Mouse (Mus musculus): ENCODE measurements around the gene S100a13. TPM values are rescaled to one million over a fixed set of nuclear protein-coding genes. Genes with fewer than 3 reads are reported as not detected.

The S100a13 gene
- polyA plus RNA-seq, 1 experiment from 2014 or later, result 27.3 TPM

DNA sequence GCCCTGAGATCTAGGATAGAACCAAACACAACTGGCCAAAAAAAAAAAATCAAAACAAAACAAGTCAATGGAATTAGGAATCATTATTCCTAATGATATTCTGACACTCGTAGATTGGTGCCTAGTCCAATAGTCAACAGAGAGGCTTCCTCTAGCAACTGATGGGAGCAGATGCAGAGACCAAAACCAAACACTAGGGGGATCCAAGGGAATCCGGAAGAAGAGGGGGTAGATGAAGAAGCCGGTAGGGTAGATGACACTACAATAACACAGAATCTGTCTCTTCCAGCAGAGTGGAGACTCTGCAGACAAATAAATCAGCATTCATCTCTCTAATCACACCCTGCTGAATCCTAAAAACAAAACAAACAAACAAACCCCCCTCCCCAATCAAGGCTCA, 42.0 kb upstream of the S100a13 start:
- ATAC-seq (ENCODE audit: insufficient read depth), result no peak
- WGBS, result 27% methylated on average over 3 of the region's 3 CpGs
- TF ChIP-seq CTCF (IDR thresholded peaks at IDR 0.05; ENCODE audit: low read depth), result peak; percentile 45

DNA sequence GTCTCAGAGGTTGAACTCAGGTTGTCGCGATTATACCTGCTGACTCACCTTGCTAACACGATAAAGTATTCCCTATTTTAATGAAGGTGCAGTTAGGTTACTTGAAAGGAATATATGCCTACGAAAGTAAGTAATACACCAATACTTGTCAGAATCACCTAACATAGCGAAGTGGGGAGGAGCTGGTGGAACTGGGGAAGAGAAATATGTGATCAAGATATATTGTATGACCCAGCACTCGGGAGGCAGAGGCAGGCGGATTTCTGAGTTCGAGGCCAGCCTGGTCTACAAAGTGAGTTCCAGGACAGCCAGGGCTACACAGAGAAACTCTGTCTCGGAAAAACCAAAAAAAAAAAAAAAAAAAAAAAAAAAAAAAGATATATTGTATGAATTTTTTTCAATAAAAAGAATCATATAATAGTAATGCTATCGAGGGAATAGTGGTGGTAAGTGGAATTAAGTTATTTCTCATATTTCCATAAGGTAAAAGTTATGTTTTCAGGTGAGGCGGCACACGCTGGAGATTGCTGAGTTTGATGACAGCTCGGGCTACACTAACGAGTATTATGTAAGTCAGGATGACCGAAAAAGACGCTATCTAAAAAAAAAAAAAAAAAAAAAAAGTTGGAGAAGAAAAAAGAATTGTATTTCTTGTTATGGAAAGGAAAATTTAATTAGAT, 38.9 kb upstream of the S100a13 start:
- Histone ChIP-seq H3K27ac (ENCODE audit: low read depth) (no peak overlapping the region), H3K4me1 (ENCODE audit: insufficient read depth) (no peaks in the 10 kb centered on the region), H3K9ac (no peak overlapping the region), H3K9me3 (ENCODE audit: low read depth, low read length) (no peaks in the 10 kb centered on the region), H3K4me2 (peak overlapping the region; percentile 51), H3K36me3 (ENCODE audit: insufficient read depth) (peaks cover 30% of the 10 kb centered on the region), H3K27me3 (ENCODE audit: insufficient read depth, low read length) (no peaks in the 10 kb centered on the region), H3K4me3 (ENCODE audit: low read depth, low read length) (peak overlapping the region; percentile 35)
- WGBS, result 38% methylated on average over 15 of the region's 16 CpGs
- TF ChIP-seq CTCF (IDR thresholded peaks at IDR 0.05; ENCODE audit: low read depth), result no peak
- DNase-seq (no peak), ATAC-seq (ENCODE audit: insufficient read depth) (peak; percentile 1; the same call in 1 of the 2 replicates)

More for the DNA sequence above, 42.0 kb upstream of the S100a13 start:
- Histone ChIP-seq H3K4me1 (ENCODE audit: insufficient read depth) (no peaks in the 10 kb centered on the region), H3K27ac (ENCODE audit: low read depth) (no peak overlapping the region), H3K27me3 (ENCODE audit: insufficient read depth, low read length) (no peaks in the 10 kb centered on the region), H3K9ac (no peak overlapping the region), H3K4me2 (no peak overlapping the region), H3K36me3 (ENCODE audit: insufficient read depth) (0 out of 2 replicates have a peak, but pooled peaks cover 2% of the 10 kb centered on the region), H3K9me3 (ENCODE audit: low read depth, low read length) (no peaks in the 10 kb centered on the region), H3K4me3 (ENCODE audit: low read depth, low read length) (no peak overlapping the region)
- DNase-seq, result peak; percentile 59

DNA sequence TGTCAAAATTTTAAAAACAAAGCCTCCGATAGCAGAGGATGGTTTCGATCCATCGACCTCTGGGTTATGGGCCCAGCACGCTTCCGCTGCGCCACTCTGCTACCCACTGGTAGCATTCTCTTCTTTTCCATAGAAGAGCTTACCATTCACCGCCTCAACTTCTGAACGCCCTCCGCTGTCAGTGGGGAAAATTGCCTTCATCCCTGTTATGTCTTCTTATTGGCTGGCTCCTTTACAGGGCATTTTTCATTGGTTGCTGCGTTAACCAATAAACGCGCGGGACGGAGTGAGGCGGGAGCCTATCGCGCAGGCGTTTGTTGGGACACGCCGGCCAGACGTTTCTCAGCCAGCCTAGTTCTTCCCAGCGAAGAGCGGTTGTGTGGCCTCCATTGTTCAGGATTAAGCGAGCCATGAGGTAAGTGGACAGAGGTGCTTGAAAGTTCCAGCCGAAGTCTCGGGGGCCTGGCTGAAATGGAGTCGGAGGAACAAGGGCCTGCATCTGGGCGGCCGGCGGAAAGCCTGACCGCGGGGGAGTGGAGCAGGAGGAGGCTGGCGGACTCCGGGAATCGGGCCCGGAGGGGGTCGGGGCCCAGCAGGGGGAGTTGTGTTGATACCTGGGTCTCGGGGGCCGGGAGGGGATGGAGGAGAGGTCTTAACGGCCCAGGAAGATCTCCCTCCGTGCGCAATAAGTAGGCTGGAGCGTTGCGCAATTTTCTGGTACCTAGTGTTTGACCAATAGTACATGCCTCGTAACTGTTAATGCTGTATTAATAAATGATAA, 38.2 kb upstream of the S100a13 start, which contains the start of gene Ilf2:
Ilf2 (plus strand) TSS at position 296 of the 781 bp plus-strand sequence.
- peak; percentile 99 for DNase-seq
- TF ChIP-seq CTCF (IDR thresholded peaks at IDR 0.05; ENCODE audit: low read depth), result peak; percentile 67
- under 1% methylated on average over 45 of the region's 45 CpGs for whole genome bisulfite sequencing
- H3K9ac ChIP-seq, result peak within 1 kb of the TSS; percentile 96
- H3K4me1 ChIP-seq (ENCODE audit: insufficient read depth), result no peaks in the 10 kb centered on the region
- H3K36me3 ChIP-seq (ENCODE audit: insufficient read depth), result peaks cover 37% of the 10 kb centered on the region
- no peaks in the 10 kb centered on the region for H3K27me3 ChIP-seq (ENCODE audit: insufficient read depth, low read length)
- H3K4me3 ChIP-seq (ENCODE audit: low read depth, low read length), result peak within 1 kb of the TSS; percentile 80
- peak within 1 kb of the TSS; percentile 95 for H3K27ac ChIP-seq (ENCODE audit: low read depth)
- H3K9me3 ChIP-seq (ENCODE audit: low read depth, low read length), result no peaks in the 10 kb centered on the region
- ATAC-seq (ENCODE audit: insufficient read depth), result peak; percentile 99
- H3K4me2 ChIP-seq, result peak within 1 kb of the TSS; percentile 78

DNA sequence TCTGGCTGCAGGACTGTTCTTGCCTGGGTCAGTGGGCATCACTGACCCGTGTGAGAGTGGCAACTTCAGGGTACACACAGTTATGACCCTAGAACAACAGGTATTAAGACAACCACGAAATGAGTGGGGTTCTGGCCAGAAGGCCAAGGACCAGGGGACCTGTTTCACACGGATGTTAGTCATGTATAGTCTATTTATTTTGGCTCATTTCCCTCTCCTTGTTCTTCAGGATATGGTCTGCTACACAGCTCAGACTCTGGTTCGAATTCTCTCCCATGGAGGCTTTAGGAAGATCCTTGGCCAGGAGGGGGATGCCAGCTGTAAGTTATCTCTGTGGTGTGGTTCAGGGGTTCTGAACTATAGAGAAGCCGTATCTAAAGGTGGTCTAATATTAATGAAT, 27.2 kb upstream of the S100a13 start:
- ATAC-seq (ENCODE audit: insufficient read depth), result no peak
- WGBS, result 77% methylated on average over 5 of the region's 5 CpGs
- no peak for TF ChIP-seq CTCF (IDR thresholded peaks at IDR 0.05; ENCODE audit: low read depth)
- Histone ChIP-seq H3K9me3 (ENCODE audit: low read depth, low read length) (no peaks in the 10 kb centered on the region), H3K27ac (ENCODE audit: low read depth) (no peak overlapping the region), H3K27me3 (ENCODE audit: insufficient read depth, low read length) (no peaks in the 10 kb centered on the region), H3K4me1 (ENCODE audit: insufficient read depth) (0 out of 2 replicates have a peak, but pooled peaks cover 3% of the 10 kb centered on the region), H3K36me3 (ENCODE audit: insufficient read depth) (peaks cover 74% of the 10 kb centered on the region), H3K9ac (no peak overlapping the region), H3K4me2 (no peak overlapping the region), H3K4me3 (ENCODE audit: low read depth, low read length) (no peak overlapping the region)
- no peak for DNase-seq

DNA sequence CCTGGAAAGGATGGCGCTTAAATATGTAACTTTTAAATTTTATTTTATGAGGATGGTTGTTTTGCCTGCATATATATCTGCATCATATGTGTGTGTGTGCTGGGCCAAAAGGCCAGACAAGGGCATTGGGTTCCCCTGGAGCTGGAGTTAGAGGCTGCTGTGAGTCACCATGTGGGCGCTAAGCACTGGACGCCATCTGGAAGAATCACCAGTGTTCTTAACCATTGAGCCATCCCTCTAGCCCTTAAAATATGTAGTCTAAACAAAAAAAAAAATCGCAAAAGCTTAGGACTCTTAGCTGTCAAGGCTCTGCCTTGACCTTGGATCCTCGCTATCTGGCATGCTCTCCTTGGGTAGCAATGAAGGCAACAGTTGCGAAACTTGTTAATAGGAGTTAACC, 25.7 kb upstream of the S100a13 start:
- H3K4me2 ChIP-seq, result no peak overlapping the region
- no peaks in the 10 kb centered on the region for H3K27me3 ChIP-seq (ENCODE audit: insufficient read depth, low read length)
- WGBS, result 77% methylated on average over 6 of the region's 6 CpGs
- no peak overlapping the region for H3K4me3 ChIP-seq (ENCODE audit: low read depth, low read length)
- no peak overlapping the region for H3K9ac ChIP-seq
- ATAC-seq (ENCODE audit: insufficient read depth) (no peak), DNase-seq (no peak)
- no peak for TF ChIP-seq CTCF (IDR thresholded peaks at IDR 0.05; ENCODE audit: low read depth)
- 0 out of 2 replicates have a peak, but pooled peaks cover 3% of the 10 kb centered on the region for H3K4me1 ChIP-seq (ENCODE audit: insufficient read depth)
- H3K9me3 ChIP-seq (ENCODE audit: low read depth, low read length), result no peaks in the 10 kb centered on the region
- no peak overlapping the region for H3K27ac ChIP-seq (ENCODE audit: low read depth)
- peaks cover 58% of the 10 kb centered on the region for H3K36me3 ChIP-seq (ENCODE audit: insufficient read depth)

DNA sequence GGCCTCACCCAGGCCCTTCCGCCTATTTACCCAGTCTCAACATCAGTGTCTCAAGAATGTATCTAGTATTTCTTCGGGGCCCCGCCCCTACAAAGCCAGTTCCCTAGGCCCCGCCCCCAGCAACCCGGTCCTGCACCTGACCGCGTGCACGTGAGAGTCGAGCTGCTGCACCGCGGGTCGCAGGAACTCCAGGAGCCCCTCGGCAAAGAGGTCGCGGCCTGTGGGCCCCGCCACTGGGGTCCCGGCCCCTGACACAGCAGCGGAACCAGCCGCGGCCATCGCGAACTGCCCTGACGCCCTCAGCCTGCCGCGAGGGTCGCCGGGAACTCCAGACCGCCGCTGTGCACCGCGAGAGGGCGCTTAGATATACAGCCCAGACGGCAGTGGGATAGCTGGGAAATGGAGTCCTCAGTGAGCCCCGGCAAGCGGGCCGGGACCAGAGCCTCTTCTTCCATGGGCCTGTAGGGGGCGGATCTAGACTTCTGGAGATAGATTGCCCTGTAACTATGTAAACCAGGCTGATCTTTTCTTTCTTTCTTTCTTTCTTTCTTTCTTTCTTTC, 23.5 kb upstream of the S100a13 start, which contains the start of gene Snapin:
Snapin (minus strand) TSS at position 338 of the 561 bp plus-strand sequence.
- peak; percentile 85 for TF ChIP-seq CTCF (IDR thresholded peaks at IDR 0.05; ENCODE audit: low read depth)
- H3K4me2 ChIP-seq, result peak within 1 kb of the TSS; percentile 73
- peak within 1 kb of the TSS; percentile 71 for H3K4me3 ChIP-seq (ENCODE audit: low read depth, low read length)
- H3K9ac ChIP-seq, result peak within 1 kb of the TSS; percentile 70
- ATAC-seq (ENCODE audit: insufficient read depth) (peak; percentile 98), DNase-seq (peak; percentile 98)
- peaks cover 36% of the 10 kb centered on the region for H3K36me3 ChIP-seq (ENCODE audit: insufficient read depth)
- H3K9me3 ChIP-seq (ENCODE audit: low read depth, low read length), result no peaks in the 10 kb centered on the region
- peak within 1 kb of the TSS; percentile 86 for H3K27ac ChIP-seq (ENCODE audit: low read depth)
- 0 out of 2 replicates have a peak, but pooled peaks cover 3% of the 10 kb centered on the region for H3K4me1 ChIP-seq (ENCODE audit: insufficient read depth)
- under 1% methylated on average over 37 of the region's 37 CpGs for WGBS
- no peaks in the 10 kb centered on the region for H3K27me3 ChIP-seq (ENCODE audit: insufficient read depth, low read length)
